Mouse (Mus musculus): ENCODE data around the gene Ppp2r3a.
A peak's percentile ranks its signal among the peaks of the same experiment; 100 is the strongest.

Ppp2r3a gene

DNA sequence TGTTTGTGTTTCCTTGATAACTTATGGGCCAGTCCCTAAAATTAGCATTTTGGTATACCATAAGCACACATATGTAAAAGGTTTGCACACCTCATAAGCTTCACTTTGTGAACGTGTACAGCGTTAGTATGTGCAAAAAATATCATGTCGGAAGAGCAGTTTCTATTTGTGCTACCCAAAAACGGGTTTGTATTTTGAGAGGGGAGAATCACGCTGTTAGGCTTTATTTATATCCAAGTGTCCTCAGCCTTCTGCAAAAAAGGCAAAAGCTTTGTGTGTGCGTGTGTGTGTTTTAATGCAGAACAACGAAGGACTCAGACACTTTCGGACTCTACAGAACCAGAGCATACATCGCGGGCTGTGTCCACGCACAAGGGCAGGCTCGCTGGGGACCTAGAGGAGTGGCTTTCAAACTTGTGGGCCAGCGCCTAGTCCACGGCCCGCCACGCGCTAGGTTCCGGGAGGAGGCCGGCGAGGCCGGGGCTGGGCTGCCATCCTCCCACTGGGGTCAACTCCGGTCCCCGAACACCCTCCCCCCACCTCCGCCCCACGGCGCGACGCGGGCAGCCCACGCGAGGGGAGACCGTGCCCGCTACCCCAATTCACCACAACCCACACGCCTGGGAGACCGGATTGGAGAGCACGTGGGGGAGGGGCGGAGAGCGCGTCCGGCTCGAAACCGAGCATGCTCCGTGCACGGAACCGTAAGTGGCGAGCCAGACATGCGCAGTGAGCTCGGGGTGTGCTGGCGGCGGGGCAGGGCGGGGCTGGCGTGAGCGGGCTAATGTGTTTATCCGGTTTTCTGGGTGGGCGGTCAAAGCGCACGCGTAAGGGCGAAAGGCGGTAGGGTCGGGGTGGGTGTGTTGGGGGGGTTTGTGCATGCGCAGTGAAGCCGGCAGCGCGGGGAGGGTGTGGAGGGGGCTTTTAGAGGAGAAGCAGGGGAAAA lies 178.3 kb downstream of the Ppp2r3a start:
- DNase-seq, result peak; percentile 100

DNA sequence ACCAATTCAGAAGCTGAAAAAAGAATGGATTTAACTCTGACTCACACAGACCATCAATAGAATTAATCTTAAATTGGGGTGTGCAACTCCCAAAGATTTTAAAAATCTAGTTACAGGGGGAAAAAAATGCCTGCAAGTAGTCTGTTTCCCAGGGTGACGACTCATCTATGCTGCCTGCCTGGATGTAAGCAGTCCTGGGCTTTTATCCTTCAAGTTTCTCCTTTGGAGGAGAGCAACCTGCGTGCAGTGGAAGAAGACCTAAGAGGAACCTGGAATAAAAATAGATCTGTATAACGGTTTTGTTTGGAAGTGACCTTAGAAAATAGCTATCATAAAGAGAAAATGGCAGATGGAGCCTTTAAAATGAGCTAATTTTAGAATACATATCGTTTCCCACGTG lies 179.1 kb downstream of the Ppp2r3a start:
- DNase-seq, result no peak

GRCm38 (mm10) chr9:101069781-101070180 lies 181.8 kb downstream of the Ppp2r3a start:
- DNase-seq, result no peak

- no peak for DNase-seq
Measured at GRCm38 (mm10) chr9:101065076-101065602, 186.5 kb downstream of the Ppp2r3a start.

DNA sequence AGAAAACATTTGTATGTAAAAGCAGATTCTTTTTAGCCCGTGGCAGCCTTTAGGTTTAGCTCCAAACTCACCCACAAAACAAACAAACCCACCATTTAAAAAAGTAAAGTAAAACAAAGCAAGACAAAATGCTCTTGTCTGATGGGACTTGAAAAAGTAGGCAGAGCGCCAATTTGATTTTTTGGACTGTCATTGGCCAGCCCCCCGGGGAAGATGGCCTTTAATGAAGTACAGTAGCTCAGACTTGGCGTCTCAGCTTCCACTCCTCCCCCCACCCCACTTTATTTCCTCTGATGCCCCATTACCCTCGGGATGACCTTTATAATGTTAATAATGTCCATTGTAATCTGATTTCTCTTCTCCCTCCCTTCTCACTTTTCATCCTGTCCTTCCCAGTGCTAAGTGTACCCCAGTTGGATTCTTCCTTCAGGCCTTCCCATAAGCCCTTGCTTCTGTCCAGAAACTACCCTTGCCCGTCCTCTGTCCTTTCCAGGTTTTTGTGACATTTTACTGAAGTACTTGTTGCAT lies 189.3 kb downstream of the Ppp2r3a start:
- no peak for DNase-seq

- DNase-seq, result no peak
Measured at GRCm38 (mm10) chr9:101061035-101061434, 190.6 kb downstream of the Ppp2r3a start.

DNA sequence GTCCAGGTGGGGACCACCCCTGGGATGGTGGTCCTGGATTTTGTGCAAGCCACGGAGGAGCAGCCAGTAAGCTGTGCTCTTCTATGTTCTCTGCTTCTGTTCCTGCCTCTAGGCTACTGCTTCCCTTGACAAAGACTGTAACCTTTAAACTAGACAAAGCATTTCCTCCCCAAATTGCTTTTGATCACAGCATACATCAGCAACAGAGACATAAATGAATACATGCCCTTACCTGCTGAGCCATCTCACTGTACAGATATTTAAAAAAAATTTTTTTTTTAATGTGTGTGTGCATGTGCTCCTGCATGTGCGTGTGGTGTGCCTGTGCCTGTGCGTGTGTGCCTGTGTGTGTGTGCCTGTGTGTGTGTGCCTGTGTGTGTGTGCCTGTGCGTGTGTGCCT lies 194.4 kb downstream of the Ppp2r3a start:
- no peak for DNase-seq
